Mouse (Mus musculus): ENCODE measurements at regions not wholly inside any gene's neighbourhood (a gene's known extent, or its start where the extent isn't known, plus 50 kb on each side); places are given as distances from the start of the nearest gene placed in this dataset.

GRCm38 (mm10) chr15:97448243-97448880, 201.3 kb upstream of the Amigo2 start:
- Histone ChIP-seq H3K27me3 (replicated peaks) (no peaks in the 10 kb centered on the region), H3K9ac (ENCODE audit: insufficient read depth, low read depth) (no peak overlapping the region), H3K4me3 (replicated peaks in 1 of 3; ENCODE audit: low read depth in 2 of 3, low read length in 2 of 3, poor library complexity in 1 of 3) (no peak overlapping the region), H3K79me2 (replicated peaks; ENCODE audit: control insufficient read depth, extremely low read depth, insufficient read depth, poor library complexity, severe bottlenecking) (no peaks in the 10 kb centered on the region), H3K4me2 (ENCODE audit: insufficient read depth, low read depth, poor library complexity, severe bottlenecking) (peak overlapping the region; percentile 48; the same call in 1 of the 2 replicates), H3K27ac (ENCODE audit: insufficient read depth, low read depth) (no peak overlapping the region), H3K9me3 (replicated peaks; ENCODE audit: low read length) (no peaks in the 10 kb centered on the region), H3K4me1 (ENCODE audit: control insufficient read depth in 1 of 2, insufficient read depth in 2 of 2) (peaks cover 9 to 28% of the 10 kb centered on the region in 2 experiments), H3K36me3 (replicated peaks in 1 of 2; ENCODE audit: control insufficient read depth in 1 of 2, insufficient read depth in 1 of 2, low read length in 1 of 2) (peaks cover 0 to 11% of the 10 kb centered on the region in 2 experiments)
- no peak for DNase-seq (ENCODE audit: extremely low read depth)
- TF ChIP-seq MAFK (IDR thresholded peaks at IDR 0.05; ENCODE audit: insufficient replicate concordance, low read length) (no peak), TBP (conservative IDR thresholded peaks at IDR 0.05; ENCODE audit: low read depth, low read length) (no peak), ZNF384 (IDR thresholded peaks at IDR 0.05; ENCODE audit: low read depth, low read length) (no peak), MAZ (IDR thresholded peaks at IDR 0.05; ENCODE audit: low read depth, low read length) (no peak), CTCF (conservative IDR thresholded peaks at IDR 0.05 in 1 of 2, IDR thresholded peaks at IDR 0.05 in 1 of 2; ENCODE audit: low read depth in 2 of 2, low read length in 2 of 2) (no peak), ETS1 (conservative IDR thresholded peaks at IDR 0.05; ENCODE audit: low read depth, low read length) (no peak), SMC3 (IDR thresholded peaks at IDR 0.05; ENCODE audit: low read depth, low read length) (no peak), GABPA (IDR thresholded peaks at IDR 0.05; ENCODE audit: insufficient replicate concordance, low read depth, low read length) (no peak), MAX (IDR thresholded peaks at IDR 0.05; ENCODE audit: low read length) (no peak), MXI1 (IDR thresholded peaks at IDR 0.05; ENCODE audit: low read depth, low read length) (no peak), ZKSCAN1 (IDR thresholded peaks at IDR 0.05; ENCODE audit: borderline replicate concordance, low read depth, low read length) (no peak)
- dilution Hi-C loops (cut with MboI; ENCODE audit: extremely low pct_ligation_motif_present, extremely low pct_unique_long_range_greater_than_20kb, low sequenced_read_pairs) (no loop called here), in situ Hi-C loops (cut with MboI; ENCODE audit: low pct_ligation_motif_present, low pct_unique_long_range_greater_than_20kb, low sequenced_read_pairs) (no loop called here)

DNA sequence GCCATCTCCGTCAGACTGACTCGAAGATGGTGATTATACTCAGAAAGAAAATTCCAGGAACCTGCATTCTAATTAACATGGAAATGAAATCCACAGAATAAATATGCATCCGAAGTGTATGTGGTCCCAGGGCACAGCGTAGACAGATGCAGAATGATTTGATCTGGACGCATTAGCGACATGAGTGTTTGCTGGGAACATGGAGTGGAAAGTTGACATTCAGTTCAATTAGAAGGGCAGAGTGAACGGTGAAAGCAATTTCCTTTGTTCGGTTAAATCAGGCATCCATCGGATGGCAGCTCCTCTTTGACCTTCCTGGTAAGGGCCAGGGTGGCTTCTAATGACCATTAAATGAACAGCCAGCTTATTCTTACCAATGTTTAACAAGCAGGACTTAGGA, 199.1 kb upstream of the Amigo2 start:
- in situ Hi-C loops (cut with MboI; ENCODE audit: low pct_ligation_motif_present, low pct_unique_long_range_greater_than_20kb, low sequenced_read_pairs) = no loop called here
- H3K79me2 ChIP-seq (replicated peaks; ENCODE audit: control insufficient read depth, extremely low read depth, insufficient read depth, poor library complexity, severe bottlenecking) = no peaks in the 10 kb centered on the region
- no peak overlapping the region for H3K4me3 ChIP-seq (replicated peaks in 1 of 3; ENCODE audit: low read depth in 2 of 3, low read length in 2 of 3, poor library complexity in 1 of 3)
- H3K4me2 ChIP-seq (ENCODE audit: insufficient read depth, low read depth, poor library complexity, severe bottlenecking) = no peak overlapping the region
- DNase-seq (ENCODE audit: extremely low read depth) = no peak
- no peak overlapping the region for H3K9ac ChIP-seq (ENCODE audit: insufficient read depth, low read depth)
- no peaks in the 10 kb centered on the region for H3K9me3 ChIP-seq (replicated peaks; ENCODE audit: low read length)
- H3K27ac ChIP-seq (ENCODE audit: insufficient read depth, low read depth) = no peak overlapping the region
- peaks cover 0 to 11% of the 10 kb centered on the region in 2 experiments for H3K36me3 ChIP-seq (replicated peaks in 1 of 2; ENCODE audit: control insufficient read depth in 1 of 2, insufficient read depth in 1 of 2, low read length in 1 of 2)
- peaks cover 9 to 28% of the 10 kb centered on the region in 2 experiments for H3K4me1 ChIP-seq (ENCODE audit: control insufficient read depth in 1 of 2, insufficient read depth in 2 of 2)
- no peaks in the 10 kb centered on the region for H3K27me3 ChIP-seq (replicated peaks)
- TF ChIP-seq PAX5 (IDR thresholded peaks at IDR 0.05; ENCODE audit: low read length) = no peak
- no peak for TF ChIP-seq MYC (IDR thresholded peaks at IDR 0.05; ENCODE audit: low read depth, low read length)
- TF ChIP-seq RAD21 (IDR thresholded peaks at IDR 0.05; ENCODE audit: low read depth, low read length) = no peak
- TF ChIP-seq RCOR1 (conservative IDR thresholded peaks at IDR 0.05; ENCODE audit: low read depth, low read length) = no peak
- TF ChIP-seq ZMIZ1 (IDR thresholded peaks at IDR 0.05; ENCODE audit: low read depth, low read length) = no peak
- TF ChIP-seq BHLHE40 (IDR thresholded peaks at IDR 0.05; ENCODE audit: low read depth, low read length) = no peak
- TF ChIP-seq ELF1 (IDR thresholded peaks at IDR 0.05; ENCODE audit: low read depth, low read length) = no peak
- no peak for TF ChIP-seq NELFE (IDR thresholded peaks at IDR 0.05; ENCODE audit: low read depth, low read length)
- TF ChIP-seq CHD2 (IDR thresholded peaks at IDR 0.05; ENCODE audit: low read length) = no peak
- no peak for TF ChIP-seq NRF1 (IDR thresholded peaks at IDR 0.05; ENCODE audit: low read depth, low read length)
- TF ChIP-seq E2F4 (IDR thresholded peaks at IDR 0.05; ENCODE audit: insufficient replicate concordance, low read depth, low read length) = no peak
- TF ChIP-seq MXI1 (IDR thresholded peaks at IDR 0.05; ENCODE audit: low read depth, low read length) = no peak
- no peak for TF ChIP-seq MAZ (IDR thresholded peaks at IDR 0.05; ENCODE audit: low read depth, low read length)
- TF ChIP-seq USF1 (IDR thresholded peaks at IDR 0.05; ENCODE audit: low read depth, low read length) = no peak
- TF ChIP-seq ZC3H11A (IDR thresholded peaks at IDR 0.05; ENCODE audit: low read depth, low read length) = no peak
- no peak for TF ChIP-seq SMC3 (IDR thresholded peaks at IDR 0.05; ENCODE audit: low read depth, low read length)
- no peak for TF ChIP-seq EP300 (IDR thresholded peaks at IDR 0.05; ENCODE audit: low read length)
- no peak for TF ChIP-seq CHD1 (IDR thresholded peaks at IDR 0.05; ENCODE audit: low read depth, low read length)
- no peak for TF ChIP-seq TBP (conservative IDR thresholded peaks at IDR 0.05; ENCODE audit: low read depth, low read length)
- dilution Hi-C loops (cut with MboI; ENCODE audit: extremely low pct_ligation_motif_present, extremely low pct_unique_long_range_greater_than_20kb, low sequenced_read_pairs) = no loop called here
